Mouse (Mus musculus) neural tube, embryonic 14.5 days (tissue): Measurements from ENCODE around the gene Ncoa7. TPM values are rescaled to one million over a fixed set of nuclear protein-coding genes. Genes with fewer than 3 reads are reported as not detected.

Experiments used
- ATAC-seq: fragments of 200-750 bp; cut with Nextera tagmentation; 2 replicates; pipeline ENCODE4 v1.8.0; 2017; ENCODE audit warnings: low read depth, mild to moderate bottlenecking, moderate TSS enrichment, moderate library complexity
- H3K27ac ChIP-seq: fragments of 300-500 bp; sonication (generic); 2 replicates; pipeline ENCODE4 v1.5.1; 2014; ENCODE audit warnings: low read depth, mild to moderate bottlenecking, control low read depth, low read length, moderate library complexity, mixed read lengths
- H3K27me3 ChIP-seq: fragments of 300-500 bp; sonication (generic); 2 replicates; pipeline ENCODE4 v1.6.1; 2014; ENCODE audit warnings: low read length; ENCODE audit not compliant: control insufficient read depth, insufficient read depth
- H3K36me3 ChIP-seq: fragments of 300-500 bp; sonication (generic); 2 replicates; pipeline ENCODE4 v1.6.1; 2014; ENCODE audit warnings: low read length, mixed read lengths; ENCODE audit not compliant: control insufficient read depth, insufficient read depth
- H3K4me1 ChIP-seq: fragments of 300-500 bp; sonication (generic); 2 replicates; pipeline ENCODE4 v1.6.1; 2014; ENCODE audit warnings: low read length; ENCODE audit not compliant: control insufficient read depth, insufficient read depth
- H3K4me2 ChIP-seq: fragments of 300-500 bp; sonication (generic); 2 replicates; pipeline ENCODE4 v1.6.1; 2014; ENCODE audit warnings: mild to moderate bottlenecking, low read depth, low read length, control low read depth
- H3K4me3 ChIP-seq: fragments of 300-500 bp; sonication (generic); 2 replicates; pipeline ENCODE4 v1.5.1; 2014; ENCODE audit warnings: low read depth, low read length, control low read depth, mixed read lengths
- H3K9ac ChIP-seq: fragments of 300-500 bp; sonication (generic); replicated peaks from 2 replicates; pipeline ENCODE4 v1.6.1; 2014; ENCODE audit warnings: low read depth, mild to moderate bottlenecking, control low read depth, low read length, mixed read lengths
- H3K9me3 ChIP-seq: fragments of 300-500 bp; sonication (generic); 2 replicates; pipeline ENCODE4 v1.6.1; 2016; ENCODE audit warnings: low read length; ENCODE audit not compliant: control insufficient read depth
- whole genome bisulfite sequencing: fragments of 180-500 bp; shearing (Covaris S2); extraction: QIAGEN DNeasy Blood & Tissue Kit; methylation state at CpG from one replicate; pipeline ENCODE4 v1.1.7; 2014; 5-methylcytosine and 5-hydroxymethylcytosine counted together
- polyA plus RNA-seq: library from polyadenylated mRNA; unstranded; fragments of >200 nt; fragmentation: Nextera tagmentation; extraction: Ambion mirVana; gene quantifications from 2 replicates; pipeline ENCODE4 v1.2.1, GENCODE M21; 2014

Ncoa7 gene
- polyA plus RNA-seq, 1 experiment from 2014 or later, result 25.8 TPM

DNA sequence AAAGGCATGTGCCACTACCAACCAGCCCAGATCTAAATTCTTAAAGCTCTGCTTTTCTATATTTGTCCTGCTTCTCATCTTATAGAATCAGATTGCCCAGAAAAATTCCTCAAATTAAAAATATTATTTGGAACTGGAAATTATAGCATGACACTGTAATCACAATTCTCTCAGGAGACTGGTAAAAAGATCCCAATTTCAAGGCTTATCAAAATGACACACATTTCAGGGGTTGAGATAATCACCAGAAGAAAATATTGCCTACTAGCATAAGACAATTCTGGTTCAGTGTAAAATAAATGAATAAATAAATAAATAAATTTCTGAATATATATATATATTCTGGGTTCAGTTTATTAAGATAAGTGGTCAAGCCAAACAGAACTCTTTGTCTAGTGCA is 193.5 kb downstream of the Ncoa7 start:
- Histone ChIP-seq H3K9ac (no peak overlapping the region), H3K27ac (no peak overlapping the region), H3K4me1 (no peaks in the 10 kb centered on the region), H3K27me3 (no peaks in the 10 kb centered on the region), H3K4me3 (no peak overlapping the region), H3K4me2 (no peak overlapping the region), H3K9me3 (no peaks in the 10 kb centered on the region), H3K36me3 (0 out of 2 replicates have a peak, but pooled peaks cover 6% of the 10 kb centered on the region)
- ATAC-seq, result no peak

DNA sequence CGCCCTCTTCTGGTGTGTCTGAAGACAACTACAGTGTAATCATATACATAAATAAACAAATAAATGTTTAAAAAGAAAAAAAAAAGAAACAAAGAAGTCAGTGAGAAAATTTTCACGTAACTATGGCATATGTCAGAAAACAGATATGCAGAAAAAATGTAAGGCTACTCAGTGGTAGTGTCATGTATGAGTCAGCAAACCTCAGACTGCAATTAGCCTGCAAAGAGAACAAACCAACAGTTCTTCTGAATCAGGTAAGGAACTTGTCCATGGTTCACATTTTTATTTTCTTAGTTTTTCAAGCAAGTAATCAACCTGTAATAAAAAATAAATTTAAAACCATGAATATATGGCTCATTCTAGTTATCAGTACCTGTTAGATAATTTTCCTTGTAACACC is 195.0 kb downstream of the Ncoa7 start:
- no peak overlapping the region for H3K4me3 ChIP-seq
- WGBS, result 74% methylated on average over 2 of the region's 2 CpGs
- H3K4me2 ChIP-seq, result no peak overlapping the region
- H3K36me3 ChIP-seq, result 0 out of 2 replicates have a peak, but pooled peaks cover 6% of the 10 kb centered on the region
- H3K4me1 ChIP-seq, result no peaks in the 10 kb centered on the region
- no peak overlapping the region for H3K27ac ChIP-seq
- no peak overlapping the region for H3K9ac ChIP-seq
- no peaks in the 10 kb centered on the region for H3K27me3 ChIP-seq
- H3K9me3 ChIP-seq, result no peaks in the 10 kb centered on the region
- ATAC-seq, result no peak

DNA sequence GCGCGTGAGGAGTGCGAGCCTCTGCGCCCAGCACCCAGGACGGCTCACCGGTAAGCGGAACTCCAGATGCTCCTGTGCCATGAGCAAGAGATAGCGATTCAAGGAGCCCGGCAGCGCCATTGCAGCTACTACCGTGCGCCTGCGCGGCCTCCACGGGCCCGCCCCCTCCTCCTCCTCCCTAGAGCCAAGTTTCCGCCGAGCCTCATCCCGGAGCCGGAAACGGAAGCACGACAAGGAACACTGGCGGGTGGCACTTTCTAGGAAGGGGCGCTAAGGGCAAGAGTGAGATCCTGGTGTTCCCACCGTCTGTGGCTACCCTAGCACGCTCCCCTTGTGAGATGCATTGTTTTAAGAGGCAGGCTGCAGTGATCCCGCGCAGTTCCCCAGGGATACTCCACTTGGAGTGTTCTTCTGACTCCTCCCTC is 202.6 kb downstream of the Ncoa7 start, which contains the start of gene Trmt11:
TSS of gene Trmt11 (minus strand) at position 208 of the 425 bp plus-strand sequence.
- Histone ChIP-seq H3K4me3 (peak within 1 kb of the TSS; percentile 68), H3K9ac (peak within 1 kb of the TSS; percentile 78), H3K36me3 (peaks cover 5% of the 10 kb centered on the region), H3K9me3 (no peaks in the 10 kb centered on the region), H3K4me2 (peak within 1 kb of the TSS; percentile 88), H3K27me3 (no peaks in the 10 kb centered on the region), H3K27ac (peak within 1 kb of the TSS; percentile 65), H3K4me1 (peaks cover 11% of the 10 kb centered on the region; the same call in 1 of the 2 replicates)
- WGBS, result 0% methylated on average over 25 of the region's 28 CpGs
- peak; percentile 98 for ATAC-seq

DNA sequence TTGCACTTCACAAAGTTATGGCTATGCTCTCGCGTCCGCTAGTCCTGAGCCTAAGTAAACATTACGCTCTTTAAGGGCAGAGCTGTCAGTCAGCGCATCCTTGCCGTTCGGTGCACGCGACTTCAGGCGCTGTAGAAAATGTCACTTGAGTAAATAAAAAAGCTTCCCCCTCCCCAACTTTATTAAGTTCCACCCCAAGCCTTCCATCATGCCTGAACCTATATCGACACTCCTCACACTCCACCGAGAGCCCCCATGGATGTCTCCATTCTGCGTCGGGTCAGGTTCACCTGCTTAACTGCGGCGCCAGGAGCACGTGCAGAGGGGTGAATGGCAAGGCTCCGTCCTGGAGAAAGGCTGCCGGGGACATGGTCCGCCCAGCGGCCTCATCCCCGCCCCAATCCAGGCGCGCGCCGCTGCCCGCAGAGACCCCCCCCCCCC is 203.0 kb downstream of the Ncoa7 start:
- ATAC-seq, result peak; percentile 87
- under 1% methylated on average over 21 of the region's 27 CpGs for WGBS

DNA sequence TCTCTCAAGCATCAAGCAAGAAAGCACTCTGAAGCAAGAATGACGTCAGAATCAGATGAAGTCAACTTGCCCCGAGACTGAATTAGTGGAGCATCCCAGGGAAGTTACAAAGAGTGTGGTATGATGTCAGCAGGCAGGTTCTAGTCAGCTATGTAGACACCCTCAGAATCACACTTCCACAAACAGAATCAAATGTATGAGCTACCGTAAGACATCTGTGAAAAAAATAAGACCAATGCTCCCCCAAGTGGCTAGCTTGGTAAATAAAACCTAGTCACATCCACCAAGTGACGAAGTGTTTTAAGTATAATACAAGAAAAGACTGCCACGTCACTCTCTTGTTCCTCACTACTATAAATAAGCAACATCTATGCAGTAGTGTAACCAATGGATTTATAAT is 216.1 kb downstream of the Ncoa7 start:
- H3K9me3 ChIP-seq, result no peaks in the 10 kb centered on the region
- no peak overlapping the region for H3K4me3 ChIP-seq
- H3K9ac ChIP-seq, result no peak overlapping the region
- no peak overlapping the region for H3K27ac ChIP-seq
- ATAC-seq, result no peak
- H3K4me1 ChIP-seq, result no peaks in the 10 kb centered on the region
- H3K27me3 ChIP-seq, result no peaks in the 10 kb centered on the region
- no peak overlapping the region for H3K4me2 ChIP-seq
- WGBS, result 68% methylated on average over 5 of the region's 5 CpGs
- no peaks in the 10 kb centered on the region; the same call in 1 of the 2 replicates for H3K36me3 ChIP-seq

More for the DNA sequence above, 203.0 kb downstream of the Ncoa7 start:
- Histone ChIP-seq H3K27ac (peak overlapping the region; percentile 65), H3K27me3 (no peaks in the 10 kb centered on the region), H3K4me2 (peak overlapping the region; percentile 88), H3K4me3 (peak overlapping the region; percentile 68), H3K9ac (peak overlapping the region; percentile 78), H3K4me1 (peaks cover 11% of the 10 kb centered on the region; the same call in 1 of the 2 replicates), H3K36me3 (peaks cover 8% of the 10 kb centered on the region), H3K9me3 (no peaks in the 10 kb centered on the region)

DNA sequence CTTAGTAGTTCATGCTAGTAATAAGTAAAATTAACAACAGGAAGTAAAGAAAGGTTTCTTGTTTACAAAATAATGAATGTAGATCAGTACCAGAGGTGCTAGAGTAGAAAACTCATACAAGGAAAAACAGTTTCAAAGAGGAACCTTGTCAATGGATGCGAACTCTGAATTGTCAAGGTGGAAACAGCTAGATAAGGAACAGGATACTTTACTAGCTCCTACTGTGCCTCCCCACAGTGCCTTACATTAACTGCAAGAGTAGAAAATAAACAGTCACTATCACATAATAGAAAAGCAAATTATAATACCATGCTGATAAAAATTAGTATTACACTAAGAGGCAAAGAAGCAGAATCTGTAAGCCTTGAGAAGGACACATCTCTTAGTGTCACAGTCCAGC is 217.4 kb downstream of the Ncoa7 start:
- Histone ChIP-seq H3K4me3 (no peak overlapping the region), H3K9ac (no peak overlapping the region), H3K4me2 (no peak overlapping the region), H3K36me3 (no peaks in the 10 kb centered on the region; the same call in 1 of the 2 replicates), H3K27me3 (no peaks in the 10 kb centered on the region), H3K27ac (no peak overlapping the region), H3K9me3 (no peaks in the 10 kb centered on the region), H3K4me1 (no peaks in the 10 kb centered on the region)
- WGBS, result 94% methylated on average over 1 of the region's 1 CpGs
- ATAC-seq, result no peak

Other genes starting within 250 kb of the Ncoa7 start
- gene Trmt11, start 202.6 kb downstream of the Ncoa7 start, polyA plus RNA-seq, result 20.2 and 23.7 TPM in 2 replicates
- gene Hint3, start 173.7 kb downstream of the Ncoa7 start, polyA plus RNA-seq, result 23.0 and 24.3 TPM in 2 replicates
- 6.5 and 9.9 TPM in 2 replicates for gene Hey2, start 39.5 kb upstream of the Ncoa7 start, polyA plus RNA-seq